Mouse (Mus musculus) layer of hippocampus, adult 11-12 months (tissue): ENCODE measurements around the gene Xrcc3.

Experiments used
- DNase-seq: peaks from one replicate; pipeline ENCODE4 v3.0.0; 2022; ENCODE audit warnings: low spot score

The Xrcc3 gene

DNA sequence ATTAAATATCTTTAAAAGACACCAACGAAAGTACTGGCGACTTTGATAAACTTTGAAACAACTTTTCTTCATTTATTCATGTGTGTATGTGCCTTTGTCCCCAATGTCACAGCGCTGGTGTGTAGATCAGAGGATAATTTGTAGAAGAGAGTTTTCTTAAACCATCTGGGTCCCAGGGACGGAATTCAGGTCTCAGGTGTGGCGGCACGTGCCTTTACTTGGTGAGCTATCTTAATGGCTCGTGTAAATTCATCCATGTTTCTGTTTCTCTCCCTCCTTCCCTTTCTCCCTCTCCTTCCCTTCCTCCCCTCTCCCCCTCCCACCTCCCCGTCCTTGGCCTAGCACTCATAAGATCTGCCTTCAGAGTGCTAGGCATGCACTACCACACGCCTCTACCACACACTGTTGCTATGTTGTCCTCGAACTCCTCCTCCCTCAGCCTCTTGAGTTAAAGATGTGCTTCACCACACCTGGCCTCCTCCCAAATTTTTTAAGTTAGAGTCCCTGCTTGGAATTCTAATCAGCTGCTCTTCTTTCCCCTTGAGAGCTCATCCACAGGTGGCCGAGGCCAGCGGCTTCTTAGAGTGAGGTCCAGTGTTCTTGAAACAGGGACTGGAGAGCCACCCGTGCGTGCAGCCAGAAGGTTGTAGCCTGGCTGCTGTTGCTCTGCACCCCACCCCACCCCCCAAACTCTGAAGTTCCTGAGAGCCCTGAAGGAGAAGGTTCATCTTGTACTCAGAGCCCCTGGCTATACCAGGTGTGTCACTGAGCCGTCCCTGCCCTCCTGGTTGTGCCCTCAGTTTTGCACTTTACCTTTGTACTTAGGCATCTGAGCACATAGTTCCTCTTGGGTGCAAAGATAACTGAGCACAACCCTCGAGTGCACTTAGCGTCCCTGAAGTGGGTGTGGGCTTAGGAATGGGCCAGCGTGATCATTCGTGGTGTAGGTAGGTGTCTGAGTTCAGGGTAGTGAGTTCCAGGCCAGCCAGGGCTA is 1.4 kb upstream of the Xrcc3 start:
- DNase-seq: no peak

DNA sequence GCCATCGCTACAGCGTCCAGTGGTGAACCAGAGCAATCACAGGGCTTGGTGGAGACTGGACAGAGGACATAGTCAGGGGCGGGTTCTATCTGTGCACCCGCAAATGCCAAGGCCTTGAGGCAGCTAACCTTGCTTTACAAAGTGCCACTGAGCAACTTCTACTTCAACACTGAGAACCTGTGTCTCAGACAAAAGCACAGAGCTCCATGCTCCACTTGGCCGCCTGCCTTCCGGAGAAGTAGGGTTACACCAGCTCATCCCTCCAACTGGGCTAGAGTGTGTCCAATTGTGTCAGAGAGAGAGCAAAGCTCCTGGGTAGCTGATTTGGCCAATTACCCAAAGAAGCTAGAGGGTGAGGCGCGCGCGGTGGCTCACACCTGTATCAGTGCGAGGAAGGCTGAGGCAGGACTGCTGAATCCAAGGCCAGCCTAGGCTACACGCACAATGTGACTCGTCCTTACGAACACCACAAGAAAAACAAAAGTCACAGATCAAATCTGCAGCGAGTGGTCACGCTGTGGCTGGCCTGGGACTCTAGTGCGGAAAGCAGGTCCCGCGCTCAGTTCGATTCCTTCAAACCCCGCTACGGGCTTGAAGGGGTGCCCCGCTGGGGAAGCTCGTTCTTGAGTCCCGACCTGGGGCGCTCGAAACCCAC is 435 bp downstream of the Xrcc3 start:
- no peak for DNase-seq

- DNase-seq: no peak
These were observed 1.1 kb downstream of the Xrcc3 start for GRCm38 (mm10) chr12:111812611-111813010.

DNA sequence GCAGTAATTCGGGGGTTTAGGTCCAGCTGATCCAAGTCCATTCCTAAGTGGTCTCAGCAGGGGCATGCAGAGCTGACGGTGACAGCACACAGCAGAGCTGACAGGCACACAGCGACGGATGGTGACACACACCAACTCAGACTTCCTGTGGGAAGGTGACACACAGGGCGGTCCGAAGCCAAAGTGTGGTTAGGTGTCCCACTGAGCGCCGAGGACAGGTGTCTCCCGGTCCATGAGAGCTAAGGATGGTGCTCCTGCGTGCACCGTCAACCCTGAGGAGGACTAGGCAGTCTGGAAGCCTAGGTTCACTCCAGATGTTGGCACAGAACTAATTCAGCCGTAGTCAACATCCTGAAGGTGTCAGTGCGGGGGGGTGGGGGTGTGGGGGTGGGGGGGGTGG is 1.6 kb downstream of the Xrcc3 start:
- no peak for DNase-seq

DNA sequence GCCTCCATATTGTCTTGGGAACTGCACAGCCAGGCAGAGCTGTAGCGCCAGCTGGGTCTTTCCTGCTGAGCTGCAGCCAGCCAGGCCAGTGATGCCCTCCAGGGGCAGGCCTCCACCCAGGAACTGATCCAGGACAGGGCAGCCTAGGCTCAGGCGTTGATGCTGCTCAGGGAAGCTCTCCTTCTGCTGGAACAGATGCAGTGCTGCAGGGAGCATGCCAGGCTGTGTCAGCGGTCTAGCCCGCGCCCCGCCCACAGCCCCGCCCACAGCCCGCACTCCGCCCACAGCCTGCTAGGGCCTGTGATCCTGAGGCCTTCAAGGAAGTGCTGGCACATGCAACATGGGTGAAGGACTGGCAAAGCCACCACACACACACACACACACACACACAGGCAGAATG is 3.9 kb downstream of the Xrcc3 start:
- peak; percentile 78 for DNase-seq

DNA sequence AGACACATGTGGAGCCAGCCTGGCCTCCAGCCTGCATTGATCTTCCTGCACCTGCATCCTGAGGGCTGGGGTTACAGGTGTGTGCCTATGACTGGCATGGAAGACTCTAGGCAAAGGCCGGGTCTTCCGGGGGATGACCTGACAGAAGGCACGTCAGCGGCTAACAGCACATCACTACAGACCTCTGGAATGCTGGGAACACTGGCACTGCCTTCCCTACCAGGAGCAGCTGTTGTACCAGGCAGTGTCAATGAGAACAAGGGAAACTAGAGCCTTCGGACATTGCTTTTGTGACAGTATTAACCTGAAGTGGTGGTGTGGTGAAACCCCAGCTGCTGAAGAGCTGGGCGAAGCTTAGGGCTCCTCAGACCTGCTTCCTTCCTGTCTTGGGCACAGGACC is 4.9 kb downstream of the Xrcc3 start:
- no peak for DNase-seq

DNA sequence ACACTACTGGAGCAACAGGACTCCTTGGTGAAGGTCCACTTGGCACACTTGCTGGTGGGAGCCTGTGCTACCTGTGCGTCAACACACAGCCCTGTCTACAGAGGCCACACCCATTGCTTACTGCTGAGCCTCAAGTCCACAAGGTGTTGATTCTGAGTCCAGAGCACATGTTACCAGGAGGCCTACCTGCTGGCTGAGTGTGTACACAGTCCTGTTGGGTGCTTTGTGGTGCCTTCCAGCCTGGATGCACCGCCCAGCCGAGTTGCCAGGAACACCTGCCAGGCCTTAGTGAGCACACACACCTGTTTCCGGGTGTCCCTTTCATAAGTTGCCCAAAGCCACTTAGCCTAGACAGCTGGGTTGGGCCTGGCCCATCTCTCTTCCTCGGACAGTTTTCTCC is 10.1 kb downstream of the Xrcc3 start:
- DNase-seq: no peak

DNA sequence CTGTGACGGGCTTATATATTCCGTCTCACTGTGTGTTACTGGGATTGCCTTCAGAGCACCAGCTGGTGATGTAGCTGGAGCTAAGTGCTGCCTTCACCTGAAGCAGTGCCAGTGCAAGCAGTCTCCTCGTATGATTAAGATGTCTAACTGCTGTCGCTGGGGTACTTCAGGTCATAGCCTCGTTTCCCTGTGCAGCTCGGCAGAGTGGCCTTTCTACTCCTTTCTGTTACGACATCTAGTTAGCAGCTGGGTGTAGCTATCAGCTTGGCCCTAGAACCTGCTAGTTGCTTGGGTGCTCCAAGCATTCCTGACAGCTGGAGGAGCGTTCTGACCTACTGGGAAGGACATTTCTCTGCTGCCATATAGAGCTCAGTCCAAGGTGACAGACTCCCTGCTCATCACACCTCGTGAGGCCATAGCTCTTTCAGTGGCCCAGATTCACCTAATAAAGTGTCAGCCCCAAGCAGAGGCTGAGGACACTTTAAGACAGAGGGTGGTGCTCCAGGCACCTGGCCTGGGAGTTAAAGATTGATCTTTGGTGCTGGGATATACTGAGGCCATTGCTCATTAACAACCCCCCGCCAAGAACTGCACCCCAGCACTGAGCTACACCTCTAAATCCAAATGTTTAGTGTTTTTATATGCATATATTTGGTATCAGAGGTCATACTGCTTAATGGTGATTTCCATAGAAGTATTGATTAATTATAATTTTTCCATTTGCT is 13.1 kb downstream of the Xrcc3 start:
- no peak for DNase-seq

DNA sequence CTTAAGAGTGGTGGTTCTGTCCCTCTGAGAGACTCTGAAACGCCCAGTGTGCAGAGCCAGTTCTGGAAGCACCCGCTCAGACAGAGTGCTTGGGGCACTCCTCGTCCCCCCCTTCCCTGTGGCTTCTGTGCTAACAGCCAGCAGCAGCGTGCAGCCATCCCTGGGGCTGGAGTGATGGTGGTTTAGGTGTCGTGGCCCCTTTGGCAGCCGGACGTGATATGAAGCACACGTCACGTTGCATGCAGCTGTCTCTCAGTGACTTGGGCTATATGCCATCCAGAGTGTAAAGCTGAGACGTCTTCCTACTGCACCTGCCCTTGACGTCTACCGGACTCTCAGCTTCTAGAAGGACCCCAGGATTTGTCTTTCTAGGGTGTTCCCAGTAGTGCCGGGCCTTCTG is 15.2 kb downstream of the Xrcc3 start:
- no peak for DNase-seq

DNA sequence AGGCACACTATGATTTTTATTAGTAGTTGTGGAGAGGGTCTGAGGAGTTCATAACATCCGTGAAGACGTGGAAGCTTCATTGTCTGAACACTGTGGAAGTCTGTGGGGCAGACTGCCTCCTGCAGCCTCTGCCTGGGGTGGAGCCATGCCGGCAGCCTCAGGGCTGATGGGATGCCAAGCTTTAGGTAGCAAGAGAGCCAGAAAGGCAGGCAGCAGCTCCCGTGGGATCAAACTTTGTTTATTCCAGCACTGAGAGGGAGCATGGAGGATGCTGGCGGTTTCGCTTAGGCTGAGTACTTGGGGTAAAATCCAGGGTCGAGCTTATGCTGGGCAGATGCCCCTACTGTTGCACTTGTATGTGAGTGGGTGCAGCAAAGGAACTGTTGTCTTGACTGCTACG is 16.4 kb downstream of the Xrcc3 start:
- DNase-seq: no peak

- DNase-seq: peak; percentile 50
These were observed 18.3 kb downstream of the Xrcc3 start for GRCm38 (mm10) chr12:111795180-111795895.

- DNase-seq: no peak
These were observed 19.0 kb downstream of the Xrcc3 start for GRCm38 (mm10) chr12:111794526-111795179.

- no peak for DNase-seq
These were observed 19.6 kb downstream of the Xrcc3 start for GRCm38 (mm10) chr12:111794102-111794501.

DNA sequence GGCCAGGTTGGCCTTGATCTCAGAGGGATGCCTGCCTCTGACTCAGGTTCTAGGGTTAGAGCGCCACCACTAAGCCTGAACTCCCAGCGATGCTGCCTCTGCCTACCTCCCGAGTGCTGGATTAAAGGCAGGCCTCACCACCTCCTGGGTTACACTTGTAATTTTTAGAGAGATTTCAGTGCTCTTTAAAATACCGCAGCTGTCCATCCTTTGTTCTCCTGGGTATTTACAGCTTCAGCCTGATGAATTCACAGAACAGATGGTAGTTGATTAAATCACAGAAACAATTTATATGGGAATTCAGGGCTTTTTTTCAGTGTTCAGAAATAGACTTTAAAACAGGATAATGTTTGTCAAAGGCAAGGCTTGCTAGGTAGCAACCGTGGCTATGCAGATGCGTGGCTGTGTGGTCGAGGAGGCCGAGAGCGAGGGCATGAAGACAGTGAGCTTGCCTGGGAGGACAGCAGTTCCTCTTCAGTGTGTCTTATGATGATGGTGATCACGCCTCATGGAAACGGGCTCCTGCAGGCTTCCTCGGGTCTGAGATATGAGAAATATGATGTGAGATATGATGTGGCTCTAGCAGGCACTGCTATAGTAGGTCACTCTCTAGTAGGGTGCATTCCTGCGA is 22.1 kb downstream of the Xrcc3 start:
- no peak for DNase-seq

DNA sequence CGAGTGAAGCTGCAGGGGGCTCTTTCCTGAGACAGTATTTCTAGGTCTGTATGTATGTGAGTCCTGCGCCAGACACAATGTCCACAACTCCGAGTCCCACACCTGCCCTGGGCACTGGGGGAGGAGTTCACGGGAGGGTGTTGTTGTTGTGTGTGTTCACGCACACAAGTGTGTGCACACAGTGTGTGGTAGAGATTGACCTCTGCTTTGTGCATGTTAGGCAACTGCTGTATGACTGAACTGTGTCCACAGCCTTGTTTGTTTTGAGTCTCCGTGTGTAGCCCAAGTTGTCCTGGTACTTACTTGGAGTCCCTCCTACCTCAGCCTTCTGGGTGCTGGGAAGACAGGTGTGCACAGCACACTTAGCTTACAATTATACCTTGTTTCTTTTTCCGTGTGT is 23.0 kb downstream of the Xrcc3 start:
- no peak for DNase-seq

- no peak for DNase-seq
These were observed 23.6 kb downstream of the Xrcc3 start for GRCm38 (mm10) chr12:111790090-111790489.

DNA sequence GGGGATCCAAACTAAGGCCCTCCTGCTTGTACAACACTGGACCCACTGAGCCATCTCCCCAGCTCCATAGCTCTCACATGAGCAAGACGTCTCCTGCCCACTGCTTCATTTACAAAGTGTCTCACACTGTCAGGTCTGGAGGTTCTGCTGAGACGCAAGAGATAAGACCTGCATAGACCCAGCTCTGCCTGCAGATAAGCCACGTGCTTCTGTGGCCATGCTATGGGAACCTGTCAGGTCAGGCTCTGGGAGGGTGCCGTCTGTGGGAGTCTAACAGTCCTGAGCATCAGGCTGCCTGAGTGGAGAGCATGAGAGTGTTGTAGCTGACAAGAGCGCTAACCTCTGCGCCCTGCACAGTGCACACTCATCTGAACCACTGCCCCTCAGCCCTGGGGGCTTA is 26.7 kb downstream of the Xrcc3 start:
- no peak for DNase-seq

DNA sequence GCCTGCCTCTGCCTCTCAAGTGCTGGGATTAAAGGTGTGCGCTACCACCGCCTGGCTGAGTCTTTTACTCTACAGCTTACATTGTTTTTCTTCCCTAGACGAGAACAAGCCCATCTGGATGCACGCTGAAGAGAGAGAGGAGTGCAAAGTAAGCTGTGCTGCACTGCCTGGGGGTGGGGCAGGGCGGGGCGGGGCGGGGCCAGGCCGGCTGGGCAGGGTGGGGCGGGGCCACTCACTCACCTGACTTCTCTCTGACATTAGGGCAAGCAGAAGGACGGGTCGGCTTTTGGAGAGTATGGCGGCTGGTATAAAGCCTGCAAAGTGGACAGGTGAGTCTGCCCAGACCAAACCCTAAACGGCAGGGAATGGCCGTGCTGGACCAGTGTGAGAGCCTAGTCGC is 28.5 kb downstream of the Xrcc3 start:
- no peak for DNase-seq

DNA sequence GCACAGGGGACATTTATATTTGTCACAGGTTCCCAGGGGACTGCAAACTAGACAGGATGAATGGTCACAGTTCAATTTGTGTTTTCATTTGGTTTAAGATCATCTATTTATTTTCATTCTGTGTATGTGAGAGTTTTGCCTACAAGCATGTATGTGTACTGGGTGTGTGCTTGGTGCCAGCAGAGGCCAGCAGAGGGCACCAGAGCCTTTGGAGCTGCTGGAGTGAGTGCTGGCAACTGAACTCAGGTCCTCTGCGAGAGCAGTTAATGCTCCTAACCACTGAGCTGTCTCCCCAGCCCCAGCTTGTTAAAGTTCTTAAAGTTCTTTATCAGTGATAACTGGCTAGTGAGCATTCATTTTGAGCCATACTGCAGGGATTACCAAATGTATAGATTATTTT is 34.1 kb downstream of the Xrcc3 start:
- DNase-seq: no peak

GRCm38 (mm10) chr12:111777919-111778318 is 35.8 kb downstream of the Xrcc3 start:
- no peak for DNase-seq

DNA sequence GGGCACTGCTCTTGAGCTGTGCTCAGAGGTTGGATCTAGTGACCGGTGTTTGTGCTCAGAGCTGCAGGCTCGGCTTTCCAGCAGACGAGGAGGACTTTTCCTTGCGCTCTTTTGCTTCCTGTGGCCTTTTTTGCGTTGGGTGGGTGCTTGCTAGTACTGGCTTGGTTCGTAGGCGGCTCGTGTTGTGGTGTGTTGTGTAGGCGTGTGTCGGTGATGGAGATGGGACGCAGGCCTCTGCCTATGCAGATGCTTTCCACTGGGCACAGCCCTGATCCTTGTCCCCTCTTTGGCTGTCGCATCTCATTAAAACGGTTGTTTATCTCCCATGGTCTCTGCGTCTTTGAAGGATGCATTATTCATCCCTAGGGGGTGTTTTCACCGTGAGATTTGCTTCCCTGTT is 38.8 kb downstream of the Xrcc3 start:
- DNase-seq: no peak
